Mouse (Mus musculus): ENCODE measurements around the gene Zcchc8. TPM values are rescaled to one million over a fixed set of nuclear protein-coding genes. Genes with fewer than 3 reads are reported as not detected.
"Not testable (repeated sequence)": the region's sequence is repeated elsewhere in the genome, so short reads cannot be mapped to it uniquely, and the experiment has no call there.

Gene Zcchc8
- 10 to 100 TPM; 23.2 to 25.1 TPM for total RNA-seq (2021)

DNA sequence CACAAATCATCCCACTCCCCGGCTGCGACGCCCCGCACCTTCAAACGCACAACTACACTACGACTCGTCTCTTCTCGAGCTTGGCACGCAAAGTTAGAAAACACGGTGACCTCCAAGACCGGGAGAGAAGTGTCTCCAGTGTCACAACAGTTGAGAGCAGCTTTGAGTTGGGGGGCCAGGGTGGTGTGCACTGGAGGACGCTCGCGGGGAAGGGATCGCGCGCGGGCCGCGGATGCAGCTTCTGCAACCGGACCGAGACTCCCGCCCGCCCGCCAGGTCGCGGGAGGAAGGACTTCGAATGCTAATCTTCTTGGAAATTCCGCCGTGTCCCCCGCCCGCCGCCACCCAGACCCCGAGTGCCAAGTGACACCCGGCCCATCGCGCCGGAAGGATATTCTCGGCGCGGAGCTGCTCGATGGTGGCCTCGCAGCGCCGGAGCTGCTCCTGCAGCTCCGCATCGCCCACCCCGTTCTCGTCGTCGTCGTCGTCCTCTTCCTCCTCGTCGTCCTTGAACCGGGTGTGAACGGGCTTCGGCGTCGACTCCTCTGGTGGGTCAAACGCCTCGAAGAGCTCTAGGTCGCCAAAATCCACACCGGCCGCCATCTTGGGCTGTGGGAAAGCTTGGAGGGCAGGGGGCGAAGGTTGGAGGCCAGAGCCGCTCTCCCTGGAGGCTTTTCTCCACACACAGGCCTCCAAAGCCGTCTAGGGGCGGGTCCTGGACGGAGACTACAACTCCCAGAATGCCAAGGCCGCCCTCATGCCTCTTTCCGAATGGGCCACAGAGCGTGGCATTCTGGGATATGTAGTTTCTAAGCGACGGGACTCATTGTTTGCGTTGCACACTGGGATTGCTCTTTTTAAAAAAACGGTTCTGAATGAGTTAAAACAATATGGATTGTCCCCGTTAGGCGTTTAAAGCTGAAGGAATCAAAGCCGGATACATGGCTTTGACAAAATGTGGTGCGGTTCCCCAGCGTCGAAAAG, at the start of gene Zcchc8:
TSS of gene Zcchc8 (minus strand) at position 773 of the 984 bp plus-strand sequence.
- intact Hi-C loops (cut with DNase I) = no loop called here
- DNase-seq (ENCODE audit: low spot score) = peak; percentile 91

GRCm38 (mm10) chr5:123766455-123766854, 45.6 kb upstream of the Zcchc8 start:
- DNase-seq (ENCODE audit: low spot score); intact Hi-C loops (cut with DNase I): not testable (repeated sequence)

DNA sequence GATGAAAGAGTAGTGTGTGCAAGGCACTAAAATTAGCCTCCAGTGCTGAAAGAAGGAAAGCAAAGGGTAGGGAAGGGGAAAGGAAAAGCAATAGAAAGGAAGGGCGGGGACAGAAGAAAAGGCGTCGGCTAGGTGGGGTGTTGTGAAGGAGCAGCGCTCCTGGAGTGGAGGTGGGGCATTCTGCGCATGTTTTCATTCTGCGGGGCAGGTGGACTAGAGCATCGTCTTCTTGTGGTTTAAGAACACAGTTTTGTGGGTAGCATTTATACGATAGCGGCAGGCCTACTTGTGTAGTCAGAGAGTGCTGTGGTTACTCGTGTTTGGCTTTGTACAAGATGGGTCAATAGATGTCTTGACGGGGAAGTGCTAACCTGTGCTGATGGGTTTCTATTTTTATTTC, 44.6 kb upstream of the Zcchc8 start:
- intact Hi-C loops (cut with DNase I) = no loop called here
- no peak for DNase-seq (ENCODE audit: low spot score)

DNA sequence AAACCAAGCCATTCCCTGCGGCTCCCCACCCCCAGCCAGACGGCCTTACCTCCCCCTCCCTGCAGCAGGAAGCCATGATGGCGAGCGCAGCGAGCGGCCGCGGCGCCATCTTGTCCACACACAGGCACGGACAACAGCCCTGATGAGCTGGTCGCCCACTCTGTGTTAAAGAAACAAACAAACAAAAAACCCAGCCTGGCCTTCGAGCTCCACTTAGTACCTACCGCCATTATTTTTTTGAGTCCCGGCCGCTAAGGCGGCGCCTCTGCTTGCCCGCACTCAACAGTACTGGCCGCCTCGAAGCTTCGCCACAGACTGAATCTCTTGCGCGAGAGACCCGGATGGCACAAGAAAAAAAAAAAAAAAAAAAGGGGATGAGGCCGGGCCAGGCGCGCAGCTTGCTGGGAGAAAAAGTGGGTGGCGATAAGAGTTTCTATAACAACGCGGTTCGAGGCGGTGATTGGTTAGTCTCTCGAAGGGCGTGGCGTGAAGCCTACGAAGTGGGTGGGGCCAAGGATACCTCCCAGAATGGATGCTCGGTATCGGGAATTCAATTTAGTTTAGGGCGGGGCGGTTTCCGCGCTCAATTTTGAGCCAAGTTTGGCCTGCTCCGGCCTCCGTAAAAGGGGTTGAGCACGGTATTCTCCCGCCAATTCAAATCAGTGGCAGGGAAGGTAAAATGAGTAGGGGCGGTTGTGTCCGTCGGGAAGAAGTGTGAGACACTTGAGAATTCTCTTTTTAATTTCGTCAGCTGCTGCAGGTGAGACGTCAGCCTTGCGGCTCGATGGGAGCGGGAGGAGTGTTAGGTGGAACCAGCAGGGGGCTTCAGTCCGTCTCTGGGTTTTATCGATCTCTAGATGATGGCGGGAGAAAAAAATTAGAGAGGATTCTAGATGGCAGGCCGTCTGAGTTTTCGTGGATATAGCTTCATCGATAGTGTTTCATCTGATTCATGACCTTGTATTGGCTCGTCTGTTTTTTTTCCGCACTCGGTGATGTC, 28.5 kb upstream of the Zcchc8 start, which contains the start of the genes Rsrc2 and Kntc1:
TSS of gene Rsrc2 (minus strand) at position 350 of the 1,000 bp plus-strand sequence.
TSS of gene Kntc1 (plus strand) at position 652 of the 1,000 bp plus-strand sequence.
- peak; percentile 99 for DNase-seq (ENCODE audit: low spot score)
- intact Hi-C loops (cut with DNase I) = loop anchor here (2.0 kb wide), 1 partner anchor 157 kb away; the partner anchor contains the start of gene Denr

DNA sequence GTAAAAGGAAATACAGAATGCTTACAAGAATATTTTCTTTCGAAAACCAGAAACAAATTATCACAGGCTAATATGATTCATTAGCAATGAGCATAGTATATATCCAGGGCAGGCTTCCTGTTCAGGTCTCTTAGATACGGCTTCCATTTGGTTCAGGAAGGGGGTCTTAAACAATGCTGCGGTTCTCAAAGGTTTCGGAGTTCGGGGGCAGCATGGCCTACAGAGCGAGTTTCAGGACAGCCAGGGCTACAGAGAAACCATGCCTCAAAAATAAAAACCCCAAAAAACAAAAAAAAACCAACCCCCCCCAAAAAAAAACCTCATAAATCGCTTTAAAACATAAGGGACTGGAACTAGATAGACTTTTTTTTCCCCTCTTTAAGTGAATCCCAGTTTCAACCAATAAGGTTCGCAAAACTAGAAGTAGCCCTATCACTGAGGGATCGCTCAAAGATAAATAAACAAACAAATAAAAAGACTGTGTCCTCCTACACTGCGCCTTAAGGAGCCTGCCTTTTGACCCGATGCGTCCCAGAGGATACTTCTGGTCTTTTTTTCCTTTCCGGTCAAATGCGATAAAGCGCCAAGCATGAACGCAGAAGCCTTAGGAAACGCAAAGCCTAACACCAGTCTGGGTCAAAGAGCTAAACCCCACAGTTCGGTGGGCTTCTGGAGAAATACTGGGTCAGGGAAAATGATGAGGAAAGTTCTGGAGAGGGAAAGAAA, 27.6 kb upstream of the Zcchc8 start:
- no peak for DNase-seq (ENCODE audit: low spot score)
- intact Hi-C loops (cut with DNase I) = no loop called here

GRCm38 (mm10) chr5:123747604-123748003, 26.7 kb upstream of the Zcchc8 start:
- intact Hi-C loops (cut with DNase I) = no loop called here
- DNase-seq (ENCODE audit: low spot score) = no peak

DNA sequence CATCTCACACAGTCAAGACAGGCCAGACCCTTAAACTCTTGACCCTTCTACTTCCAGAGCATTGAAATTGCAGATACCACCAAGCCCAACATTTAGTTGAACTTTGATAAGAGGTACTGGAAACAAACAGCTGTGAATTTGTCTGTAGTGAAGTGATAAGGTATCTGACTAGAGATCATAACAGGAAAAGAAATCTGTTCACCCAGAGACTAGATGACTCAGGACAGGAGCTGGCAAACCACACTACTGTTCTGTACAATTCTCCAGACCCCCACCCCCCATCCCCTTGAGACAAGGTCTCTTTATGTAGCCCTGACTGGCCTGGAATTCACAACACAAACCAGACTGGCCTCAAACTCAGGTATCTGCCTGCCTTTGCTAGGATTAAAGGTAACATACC, 25.4 kb upstream of the Zcchc8 start:
- intact Hi-C loops (cut with DNase I) = no loop called here
- DNase-seq (ENCODE audit: low spot score) = no peak

- no peak for DNase-seq (ENCODE audit: low spot score)
- intact Hi-C loops (cut with DNase I) = no loop called here
Observed at GRCm38 (mm10) chr5:123744358-123744757, 23.5 kb upstream of the Zcchc8 start.

DNA sequence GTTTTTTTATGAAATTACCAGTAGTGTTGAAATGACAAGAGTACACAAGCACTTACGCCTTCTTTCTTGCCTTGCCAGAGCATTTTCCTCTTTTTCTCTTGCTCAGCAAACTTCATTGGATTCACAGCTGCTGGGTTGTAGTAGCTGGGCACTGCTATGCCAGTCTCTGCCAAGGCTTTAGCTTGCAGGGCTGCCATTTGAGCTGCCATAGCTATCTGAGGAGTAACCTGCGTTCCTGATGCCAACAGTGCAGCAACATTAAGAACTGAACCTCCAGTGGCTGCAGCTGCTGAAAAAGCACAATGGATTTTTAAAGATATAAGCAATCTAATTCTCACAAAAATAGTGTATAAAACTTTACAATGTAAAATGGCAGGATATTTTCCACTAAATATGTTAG, 10.1 kb upstream of the Zcchc8 start:
- no peak for DNase-seq (ENCODE audit: low spot score)
- intact Hi-C loops (cut with DNase I) = no loop called here

GRCm38 (mm10) chr5:123723816-123724215, 2.9 kb upstream of the Zcchc8 start:
- intact Hi-C loops (cut with DNase I); DNase-seq (ENCODE audit: low spot score): not testable (repeated sequence)

DNA sequence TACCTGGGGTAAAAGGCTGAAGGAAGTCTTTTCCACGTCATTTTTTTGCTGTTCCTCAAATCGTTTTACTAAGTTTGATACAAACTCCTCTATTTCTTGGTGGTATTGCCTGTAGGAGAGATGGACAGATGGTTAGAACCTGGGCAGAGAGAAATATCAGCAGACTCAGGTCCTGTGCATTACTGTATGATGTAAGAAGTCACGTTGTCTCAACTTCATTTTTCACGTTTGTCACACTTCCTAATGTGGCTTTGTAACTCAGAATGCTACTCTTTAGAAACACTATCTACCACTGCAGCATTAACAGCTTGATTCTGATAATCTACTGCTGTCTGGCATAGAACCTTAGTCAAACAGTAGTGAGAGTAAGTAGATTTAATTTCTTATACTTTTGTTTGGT, 6.3 kb downstream of the Zcchc8 start:
- intact Hi-C loops (cut with DNase I) = no loop called here
- no peak for DNase-seq (ENCODE audit: low spot score)

- intact Hi-C loops (cut with DNase I) = no loop called here
- DNase-seq (ENCODE audit: low spot score) = no peak
Observed at GRCm38 (mm10) chr5:123713782-123714181, 7.1 kb downstream of the Zcchc8 start.

GRCm38 (mm10) chr5:123709571-123709970, 11.3 kb downstream of the Zcchc8 start:
- intact Hi-C loops (cut with DNase I) = no loop called here
- no peak for DNase-seq (ENCODE audit: low spot score)

DNA sequence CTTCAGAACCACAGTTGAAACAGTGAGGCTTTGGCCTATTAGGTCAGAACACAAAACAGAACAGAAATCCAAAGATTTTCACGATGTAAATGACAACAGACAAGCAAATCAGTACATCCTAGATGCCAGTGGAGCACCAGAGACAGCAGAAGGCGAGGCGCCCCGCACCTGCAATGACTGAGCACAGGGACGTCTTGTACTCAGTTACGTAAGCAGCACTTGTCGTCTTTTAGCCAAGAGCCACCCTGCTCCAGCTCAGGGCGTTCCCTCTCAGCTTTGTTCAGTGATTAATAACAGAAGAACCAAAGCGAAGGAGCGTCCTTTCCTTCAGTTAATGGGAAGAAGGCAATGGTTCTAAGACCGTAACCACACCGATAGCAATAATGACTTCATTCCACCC, 12.3 kb downstream of the Zcchc8 start:
- intact Hi-C loops (cut with DNase I) = no loop called here
- DNase-seq (ENCODE audit: low spot score) = no peak

DNA sequence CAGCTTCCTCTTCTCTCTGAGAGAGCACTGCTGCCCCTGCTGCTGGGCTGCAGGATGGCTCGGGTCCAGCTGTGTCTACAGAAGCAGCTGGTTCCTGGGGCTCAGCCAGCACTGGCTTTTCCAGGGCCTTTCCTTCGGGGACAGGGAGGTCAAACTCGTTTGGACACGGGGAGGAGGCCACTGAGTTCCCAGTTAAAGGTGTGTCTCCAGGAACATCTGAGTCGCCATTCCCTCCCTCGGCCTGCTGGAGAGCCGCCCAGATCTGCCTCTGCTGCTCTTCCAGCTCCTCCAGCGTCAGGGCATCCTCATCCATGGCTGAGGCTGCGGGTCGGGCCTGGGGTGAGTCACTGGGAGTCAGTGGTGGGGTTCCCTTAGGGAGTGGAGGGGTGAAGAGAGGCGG, 20.3 kb downstream of the Zcchc8 start:
- intact Hi-C loops (cut with DNase I) = loop anchor here (1.0 kb wide), 1 partner anchor 74 kb away; no protein-coding TSS in a partner anchor

DNA sequence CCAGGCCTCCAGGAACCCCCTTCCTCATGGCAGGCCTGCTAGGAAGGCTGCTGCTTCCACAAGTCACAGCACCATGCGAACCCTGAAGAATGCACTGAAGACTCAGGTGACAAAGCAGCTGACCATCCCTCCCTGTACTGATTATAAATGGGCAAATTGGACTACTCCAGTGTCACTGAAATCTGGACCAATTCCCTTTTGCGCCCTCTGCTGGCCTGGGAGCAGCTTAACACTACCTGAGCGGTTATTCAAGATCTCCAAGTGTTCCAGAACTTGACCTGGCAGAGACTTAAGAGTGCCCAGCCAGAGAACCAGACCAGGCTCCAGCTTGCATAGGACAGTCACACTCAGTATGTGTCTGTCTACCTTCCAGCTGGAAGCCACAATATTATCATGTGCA, 21.7 kb downstream of the Zcchc8 start:
- intact Hi-C loops (cut with DNase I) = loop anchor here (2.0 kb wide), 1 partner anchor 14 kb away; the partner anchor contains the start of gene Clip1
- DNase-seq (ENCODE audit: low spot score) = peak; percentile 20

More for the DNA sequence above, 20.3 kb downstream of the Zcchc8 start:
- DNase-seq (ENCODE audit: low spot score) = peak; percentile 68

GRCm38 (mm10) chr5:123696961-123697360, 23.9 kb downstream of the Zcchc8 start:
- no peak for DNase-seq (ENCODE audit: low spot score)
- intact Hi-C loops (cut with DNase I) = no loop called here

- DNase-seq (ENCODE audit: low spot score) = no peak
- intact Hi-C loops (cut with DNase I) = no loop called here
Observed at GRCm38 (mm10) chr5:123696244-123696643, 24.7 kb downstream of the Zcchc8 start.

- intact Hi-C loops (cut with DNase I) = no loop called here
- DNase-seq (ENCODE audit: low spot score) = peak; percentile 55
Observed at GRCm38 (mm10) chr5:123694468-123694867, 26.4 kb downstream of the Zcchc8 start.

Data from heart, postnatal 25 days (tissue).